Mouse (Mus musculus) fat pad, adult 2 months (tissue): ENCODE results near the gene Nbr1.
"Not testable (repeated sequence)": the region's sequence is repeated elsewhere in the genome, so short reads cannot be mapped to it uniquely, and the experiment has no call there.

ENCODE experiments used
- DNase-seq: peaks from one replicate; pipeline ENCODE4 v3.0.0-alpha.2; 2011; ENCODE audit warnings: low read depth, low spot score; ENCODE audit errors: extremely low read depth

The Nbr1 gene

DNA sequence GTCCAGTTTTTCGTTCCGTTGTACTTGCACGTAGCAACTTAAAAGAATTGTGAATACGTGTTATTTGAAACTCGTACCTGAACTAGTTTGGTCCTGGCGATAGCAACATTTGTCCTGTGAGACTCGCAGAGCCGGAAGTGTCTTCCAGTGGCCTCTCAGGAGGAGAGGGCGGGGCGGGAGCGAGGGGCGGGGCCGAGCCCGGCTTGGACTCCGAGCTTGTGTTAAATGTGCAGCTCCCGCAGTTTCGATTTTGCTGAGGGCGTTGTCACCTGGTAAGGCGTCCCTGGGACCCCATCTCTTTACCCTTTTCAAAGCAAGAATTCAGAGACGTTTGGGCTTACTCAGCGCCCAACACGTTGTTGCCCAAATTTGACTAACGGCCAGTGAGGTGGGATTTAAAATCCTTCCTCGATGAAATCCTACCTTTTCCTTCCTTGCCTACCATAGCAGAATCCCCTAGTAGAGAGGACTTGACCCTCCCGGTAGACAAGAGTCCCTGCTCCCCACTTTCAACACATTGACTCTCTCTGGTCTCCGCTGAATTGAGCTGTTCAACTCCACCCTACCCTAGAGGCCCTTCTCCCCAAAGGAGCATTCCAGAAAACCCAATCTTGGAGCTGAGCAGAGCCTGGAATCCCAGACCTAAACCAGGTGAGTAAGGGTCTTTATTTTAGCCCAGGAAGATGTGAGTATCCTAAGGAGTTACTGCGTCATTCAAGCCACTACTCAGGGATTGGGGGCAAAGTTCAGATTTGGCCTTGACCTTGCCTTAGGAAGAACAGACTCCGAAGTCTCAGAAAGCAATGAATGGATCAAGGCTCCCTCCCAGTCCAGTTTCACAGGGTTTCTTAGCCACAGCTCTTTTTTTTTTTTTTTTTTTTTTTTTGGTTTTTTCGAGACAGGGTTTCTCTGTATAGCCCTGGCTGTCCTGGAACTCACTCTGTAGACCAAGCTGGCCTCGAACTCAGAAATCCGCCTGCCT is 30.4 kb downstream of the Nbr1 start, which contains the start of gene Tmem106a:
Gene Tmem106a, plus strand, starts transcription at position 189 of the 982 bp plus-strand sequence.
- DNase-seq: no peak

- DNase-seq: no peak
These were observed 31.3 kb downstream of the Nbr1 start for GRCm38 (mm10) chr11:101583205-101583604.

- DNase-seq: not testable (repeated sequence)
These were observed 33.1 kb downstream of the Nbr1 start for GRCm38 (mm10) chr11:101585031-101585430.

- no peak for DNase-seq
These were observed 33.9 kb downstream of the Nbr1 start for GRCm38 (mm10) chr11:101585805-101586204.

DNA sequence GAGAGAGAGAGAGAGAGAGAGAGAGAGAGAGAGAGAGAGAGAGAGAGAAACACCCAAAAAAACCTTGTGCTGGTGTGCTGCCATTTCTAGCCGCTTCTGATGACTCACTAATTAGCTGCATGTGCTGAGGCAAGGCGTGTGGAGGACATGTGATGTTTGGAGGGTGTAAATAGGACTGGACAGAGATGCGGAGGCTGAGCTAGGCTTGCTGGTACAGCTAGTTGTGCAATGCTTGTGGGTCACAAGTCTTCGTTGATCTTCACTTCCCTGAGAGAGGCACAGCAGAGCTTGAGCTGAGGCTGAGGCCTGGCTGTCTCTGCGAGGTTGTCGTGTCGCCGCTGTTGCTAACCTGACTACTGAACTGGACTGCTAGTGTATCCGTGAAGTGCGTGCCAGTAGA is 35.7 kb downstream of the Nbr1 start:
- peak; percentile 36 for DNase-seq

DNA sequence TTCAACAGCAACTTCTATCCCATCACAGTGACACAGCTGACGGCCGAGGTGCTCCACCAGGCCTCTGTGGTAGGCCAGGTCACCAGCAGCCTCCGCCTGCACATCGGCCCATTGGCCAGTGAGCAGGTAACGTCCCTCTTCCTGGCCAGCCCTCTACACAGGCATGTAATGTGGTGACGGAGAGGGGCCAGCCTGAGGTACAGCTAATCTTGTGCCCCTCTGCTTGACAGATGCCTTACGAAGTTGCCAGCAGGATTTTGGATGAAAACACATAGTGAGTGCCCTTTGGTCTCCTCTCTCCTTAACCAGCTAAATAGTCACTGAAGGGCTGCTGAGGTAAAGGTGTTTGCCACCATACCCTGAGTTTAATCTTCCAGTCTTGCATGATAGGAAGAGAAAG is 36.9 kb downstream of the Nbr1 start:
- DNase-seq: no peak

GRCm38 (mm10) chr11:101589444-101589843 is 37.5 kb downstream of the Nbr1 start:
- DNase-seq: no peak

DNA sequence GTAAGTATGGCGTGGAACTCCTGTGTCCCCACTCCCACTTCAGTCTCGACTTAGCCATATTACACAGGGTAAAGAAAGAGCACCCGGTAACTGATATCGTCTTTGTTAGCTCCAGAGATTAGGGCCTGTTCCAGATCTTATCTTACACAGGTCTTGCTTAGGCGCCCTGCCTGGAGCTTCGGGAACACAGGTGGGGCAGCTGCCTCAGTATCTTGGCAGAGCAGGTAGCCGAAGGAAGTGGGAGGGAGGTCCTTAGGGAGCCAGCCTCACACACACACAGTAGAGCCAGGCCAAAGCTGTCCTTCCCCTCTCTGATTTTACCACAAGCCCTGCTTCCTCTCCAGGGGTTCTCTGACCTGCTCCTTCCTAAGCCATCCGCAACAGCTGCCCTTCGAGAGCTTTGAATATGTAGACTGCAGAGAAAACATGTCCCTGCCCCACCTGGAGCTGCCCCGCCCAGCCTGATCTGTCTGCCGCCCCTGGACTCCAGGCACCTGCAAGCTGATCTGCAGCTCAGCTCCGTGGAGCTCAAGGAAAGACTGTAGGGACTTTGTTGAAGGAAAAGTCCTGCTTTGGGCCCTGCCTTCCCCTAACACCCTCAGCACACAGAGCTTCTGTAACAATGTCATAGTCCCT is 38.2 kb downstream of the Nbr1 start:
- no peak for DNase-seq

DNA sequence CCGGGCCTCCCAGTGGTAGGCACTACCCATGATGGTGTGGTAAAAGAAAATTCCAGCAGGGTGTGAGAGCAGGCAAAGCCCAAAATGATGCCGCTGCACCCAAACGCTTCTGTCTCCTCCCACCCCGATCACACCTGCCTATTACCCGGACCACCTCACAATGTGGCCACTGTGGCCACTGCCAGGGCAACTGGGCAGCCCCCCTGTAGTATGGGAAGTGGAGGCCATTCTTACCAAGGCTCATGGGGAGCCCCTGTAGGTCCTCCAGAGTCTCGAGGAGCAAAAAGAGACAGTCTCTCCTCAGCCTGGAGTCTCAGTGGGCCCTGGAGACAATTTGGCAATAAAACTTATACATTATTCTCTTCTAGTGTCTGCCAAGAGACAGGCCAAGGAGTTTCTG is 47.2 kb downstream of the Nbr1 start, which contains the start of gene Gm11634:
Gene Gm11634, minus strand, starts transcription at position 101 of the 400 bp plus-strand sequence.
- no peak for DNase-seq

- no peak for DNase-seq
These were observed 50.5 kb downstream of the Nbr1 start for GRCm38 (mm10) chr11:101602491-101602890.

GRCm38 (mm10) chr11:101604116-101604515 is 52.2 kb downstream of the Nbr1 start:
- no peak for DNase-seq

GRCm38 (mm10) chr11:101604531-101605453 is 52.8 kb downstream of the Nbr1 start:
- not testable (repeated sequence) for DNase-seq

- not testable (repeated sequence) for DNase-seq
These were observed 55.2 kb downstream of the Nbr1 start for GRCm38 (mm10) chr11:101607134-101607533.

DNA sequence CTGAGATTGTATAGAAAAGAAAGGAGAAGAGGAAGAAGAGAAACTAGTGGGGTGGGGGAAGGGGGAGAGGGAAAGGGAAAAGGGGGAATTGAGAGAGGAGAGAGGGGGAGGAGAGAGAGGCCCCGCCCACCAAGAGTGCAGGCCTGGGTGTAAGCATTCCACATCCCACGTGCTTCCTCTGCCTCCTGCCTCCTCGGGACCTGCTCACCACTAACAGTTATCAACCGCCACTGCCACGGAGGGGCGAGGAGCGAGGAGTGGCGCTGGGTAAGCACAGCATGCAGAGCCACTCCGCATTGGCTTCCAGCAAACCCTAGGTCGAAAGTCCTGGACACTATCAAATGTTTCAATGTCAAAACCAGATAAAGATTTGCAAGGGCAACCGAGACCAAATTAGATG is 58.5 kb downstream of the Nbr1 start:
- DNase-seq: no peak

DNA sequence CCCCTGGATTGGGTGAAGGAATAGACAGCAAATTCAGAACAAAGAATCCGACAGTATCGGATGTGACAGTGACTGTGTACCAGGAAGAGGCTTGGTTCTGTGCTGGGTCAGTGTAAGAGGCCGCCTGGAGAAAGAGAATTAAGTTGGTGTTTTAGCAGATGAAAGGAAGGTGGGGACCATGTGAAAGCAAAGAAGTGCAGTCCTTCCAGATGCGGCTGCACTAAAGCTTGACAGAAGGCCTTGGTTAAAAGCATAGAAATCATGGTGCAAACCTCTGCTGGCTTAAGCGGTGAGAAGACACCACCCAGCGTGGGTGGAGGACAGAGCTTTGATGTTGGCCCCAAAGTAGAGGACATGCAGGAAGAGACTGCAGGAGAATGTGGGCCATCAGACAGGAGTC is 61.6 kb downstream of the Nbr1 start:
- DNase-seq: no peak

GRCm38 (mm10) chr11:101614116-101614515 is 62.2 kb downstream of the Nbr1 start:
- DNase-seq: no peak

DNA sequence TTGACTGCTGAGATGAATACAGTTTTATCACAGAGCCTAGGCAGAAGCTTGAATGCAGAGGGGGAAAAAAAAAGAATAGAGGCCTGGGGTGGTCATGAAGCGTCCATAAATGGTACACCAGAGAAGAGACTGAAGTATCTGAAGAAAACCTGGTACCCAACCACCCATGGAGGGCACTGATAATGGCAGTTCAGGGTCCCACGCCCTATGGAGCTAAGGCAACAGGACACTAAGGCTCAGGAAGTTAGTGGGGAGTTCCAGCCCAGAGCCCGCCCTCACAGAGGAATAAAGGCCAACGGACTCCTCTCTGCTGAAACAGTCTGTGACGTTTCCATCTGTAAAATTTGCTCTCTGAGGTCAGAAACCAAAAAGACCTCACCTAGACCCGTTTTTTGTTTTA is 63.4 kb downstream of the Nbr1 start:
- no peak for DNase-seq

DNA sequence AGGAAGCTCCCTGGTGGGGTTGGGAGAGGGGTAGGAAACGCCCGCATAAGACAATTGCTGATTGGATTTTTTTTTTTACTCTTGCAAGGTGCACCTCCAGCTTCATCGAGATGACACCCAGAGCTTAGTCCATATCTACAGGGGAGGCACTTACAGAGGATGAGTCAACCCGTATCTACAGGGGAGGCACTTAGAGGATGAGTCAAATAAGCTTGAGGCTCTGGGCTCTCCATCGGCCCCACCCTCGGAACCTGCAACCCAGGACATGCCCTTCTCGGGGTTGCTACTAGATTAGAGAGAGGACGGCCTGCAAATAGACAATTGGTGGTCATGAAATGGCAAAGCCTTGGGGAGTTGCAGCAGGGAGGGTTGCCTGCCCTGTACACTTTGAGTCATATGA is 64.2 kb downstream of the Nbr1 start:
- DNase-seq: no peak

GRCm38 (mm10) chr11:101616948-101617767 is 65.2 kb downstream of the Nbr1 start:
- no peak for DNase-seq

DNA sequence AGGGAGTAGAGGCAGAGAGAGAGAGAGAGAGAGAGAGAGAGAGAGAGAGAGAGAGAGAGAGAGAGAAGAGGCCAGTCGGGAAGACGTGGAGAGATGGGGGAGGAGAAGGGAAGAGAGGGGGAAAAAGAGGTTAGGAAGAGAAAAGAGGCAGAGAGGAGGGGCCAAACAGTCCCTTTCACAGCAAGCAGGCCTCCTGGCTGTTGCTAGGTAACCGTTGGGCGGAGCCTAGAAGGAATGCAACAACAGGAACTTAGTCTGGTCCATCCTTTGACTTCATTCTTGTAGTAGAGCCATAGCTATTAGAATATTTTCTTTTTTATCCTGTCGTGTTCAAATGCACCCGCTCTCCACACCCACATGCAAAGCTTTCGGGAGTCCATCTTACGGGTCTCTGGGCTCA is 65.9 kb downstream of the Nbr1 start:
- no peak for DNase-seq
